Mouse (Mus musculus): Measurements from ENCODE around the gene Zfp385a.

Gene Zfp385a

DNA sequence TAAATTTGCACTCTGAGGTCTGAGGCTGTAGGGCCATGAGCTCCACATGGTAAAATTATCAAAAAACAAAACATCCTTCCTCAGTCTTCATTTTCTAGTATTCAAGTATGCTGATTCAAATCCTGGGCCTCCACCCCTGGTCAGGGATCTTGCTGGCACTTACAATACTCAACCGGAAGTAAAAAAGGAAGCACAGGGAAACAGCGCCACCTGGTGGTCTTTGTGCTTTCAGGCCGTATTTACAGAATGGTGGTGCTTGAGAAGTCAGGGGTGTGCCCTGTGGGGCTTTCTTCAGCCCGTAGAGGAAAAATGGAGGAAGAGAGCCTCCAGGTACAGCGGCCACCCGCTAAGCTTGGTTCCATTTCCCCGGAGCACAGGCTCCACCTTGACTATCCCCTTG lies 32.8 kb downstream of the Zfp385a start:
- peak; percentile 91 for DNase-seq (ENCODE audit: low spot score)

DNA sequence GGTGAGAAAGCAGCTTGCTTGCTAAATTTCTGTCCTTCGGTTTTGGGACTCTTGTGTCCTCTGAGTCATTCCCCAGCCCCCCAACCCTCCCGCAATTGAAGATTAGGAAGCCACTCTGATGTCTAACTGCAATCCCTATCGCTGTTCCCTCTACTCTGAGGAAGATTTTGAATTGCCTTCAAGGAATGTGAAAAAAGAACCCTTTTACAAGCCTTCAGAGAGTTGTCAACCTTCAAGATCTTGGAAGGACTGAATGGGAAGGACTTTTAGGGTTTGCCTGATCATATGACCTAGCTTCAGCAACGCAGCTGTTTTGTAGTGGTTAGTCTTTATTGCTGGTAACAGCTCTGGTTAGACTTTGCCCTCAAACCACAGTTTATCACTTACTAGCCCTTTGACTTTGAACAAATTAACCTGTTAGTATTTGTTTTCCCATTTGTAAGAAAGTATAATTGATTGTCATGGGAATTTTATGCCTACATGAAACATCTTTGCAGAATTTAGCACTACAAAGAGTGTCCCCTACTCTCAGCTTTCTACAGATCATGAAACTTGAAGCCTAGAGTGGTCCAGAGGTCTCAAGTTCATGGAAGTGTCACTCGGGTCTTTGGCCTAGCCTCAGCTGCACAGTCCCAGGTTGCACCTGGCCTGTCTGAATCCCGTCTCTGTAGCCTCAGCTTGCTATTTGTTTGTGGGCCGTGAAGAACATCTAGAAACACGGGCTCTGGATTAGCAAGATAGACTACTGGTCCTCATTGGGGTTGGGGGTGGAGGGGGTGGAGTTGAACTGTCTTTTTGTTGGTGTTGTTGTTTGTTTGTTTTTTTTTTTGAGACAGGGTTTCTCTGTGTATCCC lies 33.9 kb downstream of the Zfp385a start:
- DNase-seq (ENCODE audit: low spot score): peak; percentile 64

DNA sequence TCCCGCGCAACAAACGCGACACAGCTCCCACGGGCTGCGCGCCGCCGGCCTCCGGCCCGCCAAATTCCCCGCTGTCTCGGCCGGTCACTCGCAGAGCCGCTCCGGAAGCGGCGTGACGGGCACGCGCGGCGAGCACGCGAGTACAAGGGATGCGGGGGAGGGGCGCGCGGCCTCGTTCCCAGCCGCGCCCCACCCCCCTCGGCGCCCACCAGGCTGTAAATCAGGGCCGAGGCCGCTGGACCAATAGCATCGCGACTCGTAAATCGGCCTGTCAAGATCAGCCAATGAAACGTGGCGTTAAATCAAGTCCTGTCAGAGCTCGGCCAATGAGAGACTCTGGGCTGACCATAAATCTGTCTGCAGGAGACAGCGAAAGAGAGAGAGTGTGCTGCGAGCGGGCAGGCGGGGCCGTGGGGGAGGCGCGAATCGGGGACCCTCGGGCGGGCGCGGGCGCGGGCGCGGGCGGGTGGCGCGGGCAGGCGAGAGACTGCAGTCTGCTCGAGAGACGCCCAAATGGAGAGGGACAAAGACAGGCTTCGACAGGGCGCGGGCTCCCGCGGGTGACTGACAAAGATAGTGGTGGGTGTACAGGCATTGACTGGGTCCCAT lies 34.7 kb downstream of the Zfp385a start:
- DNase-seq (ENCODE audit: low spot score): peak; percentile 97

DNA sequence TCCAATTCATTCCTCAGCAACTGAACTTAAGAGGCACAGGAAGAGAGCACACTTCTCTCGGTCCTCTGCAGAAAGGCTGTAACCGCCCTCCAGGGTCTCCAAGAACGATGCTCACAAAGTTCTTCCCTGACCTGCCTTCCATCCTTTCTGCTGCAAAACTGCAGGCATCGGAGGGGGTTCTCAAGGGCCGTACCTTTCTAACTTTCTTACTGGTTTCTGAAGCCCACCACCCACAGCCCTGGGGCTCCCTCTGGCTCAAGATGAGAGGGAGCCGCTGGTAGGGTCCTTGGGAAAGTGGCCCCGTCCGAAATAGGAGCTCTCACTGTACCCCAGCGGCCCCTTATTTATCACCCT lies 35.3 kb downstream of the Zfp385a start:
- DNase-seq (ENCODE audit: low spot score): no peak

DNA sequence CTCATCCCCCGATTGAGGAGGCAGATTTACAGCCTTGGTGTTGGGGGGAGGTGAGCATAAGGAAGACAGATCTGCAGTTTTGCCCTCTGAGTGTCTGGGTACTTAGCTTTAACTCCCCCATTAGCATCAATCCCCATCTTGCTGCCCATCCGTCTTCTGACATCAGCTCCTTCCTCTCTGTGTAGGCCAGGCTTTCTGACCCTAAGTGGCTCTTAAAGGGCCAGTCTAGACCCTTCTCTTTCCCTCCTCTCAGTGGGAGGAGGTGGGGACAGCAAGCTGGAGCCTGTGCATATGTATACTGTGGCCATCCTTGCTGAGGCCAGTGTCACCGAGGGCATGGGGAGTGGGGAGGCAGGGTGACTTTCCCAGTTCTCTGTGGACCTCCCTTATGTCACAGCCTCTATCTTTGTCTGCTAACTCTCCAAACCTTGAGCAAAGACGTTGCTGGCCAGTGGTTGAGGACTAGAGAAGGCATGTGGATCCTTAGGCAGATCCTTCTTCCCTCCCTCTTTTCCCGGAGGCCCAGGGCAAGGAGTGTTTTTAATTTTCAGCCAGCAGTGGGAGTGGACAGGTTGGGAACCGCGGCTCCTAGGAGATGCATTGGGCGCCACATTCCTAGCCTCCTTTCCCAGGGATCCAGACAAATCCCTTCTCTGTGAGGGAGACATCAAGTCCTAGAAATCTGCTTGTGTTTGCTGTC lies 35.8 kb downstream of the Zfp385a start:
- DNase-seq (ENCODE audit: low spot score): peak; percentile 53

DNA sequence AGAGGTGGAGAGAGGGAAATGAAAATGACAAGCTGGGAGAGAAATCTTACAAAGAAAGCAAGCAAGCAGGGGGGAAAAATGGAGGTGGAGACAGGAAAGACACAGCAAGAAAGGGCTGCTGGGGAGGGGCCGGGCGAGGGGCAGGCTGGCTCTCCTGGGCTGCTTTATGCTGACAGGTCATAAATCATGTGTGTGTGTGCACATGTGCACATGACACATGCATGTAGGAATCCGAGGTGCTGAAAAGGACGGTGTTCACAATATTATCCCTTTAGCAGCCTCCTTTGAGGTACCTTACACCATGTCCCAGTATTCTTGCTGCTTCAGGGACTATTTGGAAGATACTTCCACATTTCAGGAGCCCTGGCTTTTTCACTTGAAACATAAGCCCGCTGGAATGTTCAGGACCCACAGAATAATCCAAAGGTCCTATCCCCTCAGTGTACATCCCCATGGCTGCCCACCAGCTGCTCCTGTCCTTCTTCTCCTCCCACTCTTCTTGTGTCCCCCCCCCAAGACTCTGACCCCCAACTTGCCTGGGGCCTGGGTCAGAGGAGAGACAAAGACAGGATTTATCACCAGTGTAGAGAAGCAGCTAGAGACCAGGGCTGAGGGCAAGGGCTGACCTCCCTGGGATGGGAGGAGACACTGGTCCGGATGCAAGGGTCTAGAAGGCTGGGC lies 37.4 kb downstream of the Zfp385a start:
- peak; percentile 59 for DNase-seq (ENCODE audit: low spot score)

DNA sequence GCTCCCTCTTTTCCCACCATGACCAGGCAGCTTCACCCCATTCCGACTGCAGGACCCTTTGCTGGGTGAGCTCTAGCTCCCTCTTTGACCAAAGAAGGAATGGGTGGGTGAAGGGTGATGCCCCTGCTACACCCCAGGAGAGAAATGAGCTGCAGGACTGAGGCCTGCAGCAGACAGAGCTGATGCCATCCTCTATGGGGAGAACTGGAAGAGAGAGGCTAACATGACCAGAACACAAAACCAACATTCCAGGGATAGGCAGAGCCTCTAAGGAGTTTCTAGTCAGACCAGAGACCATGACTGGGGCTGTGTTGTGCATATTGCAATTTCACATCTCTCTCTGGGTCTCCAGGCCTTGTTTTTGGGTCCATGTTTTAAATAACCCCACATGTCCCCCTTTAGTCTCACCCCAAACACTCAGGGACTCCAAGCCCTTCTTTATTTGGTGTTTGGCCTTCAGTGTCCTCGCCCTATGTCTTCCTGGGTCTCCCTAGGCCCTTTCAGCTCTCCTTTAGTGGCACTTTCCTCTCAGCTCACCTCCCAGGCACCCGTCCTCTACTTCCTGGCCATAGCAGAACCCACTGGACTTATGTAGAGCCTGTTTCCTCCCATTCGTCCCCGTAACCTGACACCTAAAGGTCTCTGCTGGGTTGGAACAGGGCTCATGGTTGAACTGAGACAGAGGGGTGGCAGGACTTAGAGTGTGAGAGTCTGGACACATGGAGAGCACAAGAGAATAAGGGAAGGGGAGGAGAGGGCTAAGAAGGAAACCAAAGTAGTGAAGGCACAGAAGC lies 38.1 kb downstream of the Zfp385a start:
- DNase-seq (ENCODE audit: low spot score): peak; percentile 51

DNA sequence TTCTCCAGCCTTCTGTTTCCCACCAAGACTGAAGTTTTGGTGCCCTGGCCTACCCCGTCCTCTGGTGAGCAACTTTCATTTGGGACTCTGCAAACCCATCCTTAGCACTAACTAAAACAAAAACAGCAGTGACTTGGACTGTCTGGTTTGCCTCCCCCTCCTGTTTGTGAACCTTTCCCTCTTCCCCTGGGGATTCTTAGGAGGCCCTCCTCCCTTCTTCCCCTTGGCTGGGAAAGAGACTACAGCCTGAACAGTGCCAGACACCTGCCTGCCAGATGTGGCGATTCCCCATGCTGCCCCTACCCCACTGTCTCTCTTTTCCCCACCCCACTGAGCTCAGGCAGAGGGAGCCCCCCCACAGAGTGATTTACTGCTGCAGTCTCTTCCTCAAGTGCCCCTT lies 38.8 kb downstream of the Zfp385a start:
- peak; percentile 58 for DNase-seq (ENCODE audit: low spot score)

DNA sequence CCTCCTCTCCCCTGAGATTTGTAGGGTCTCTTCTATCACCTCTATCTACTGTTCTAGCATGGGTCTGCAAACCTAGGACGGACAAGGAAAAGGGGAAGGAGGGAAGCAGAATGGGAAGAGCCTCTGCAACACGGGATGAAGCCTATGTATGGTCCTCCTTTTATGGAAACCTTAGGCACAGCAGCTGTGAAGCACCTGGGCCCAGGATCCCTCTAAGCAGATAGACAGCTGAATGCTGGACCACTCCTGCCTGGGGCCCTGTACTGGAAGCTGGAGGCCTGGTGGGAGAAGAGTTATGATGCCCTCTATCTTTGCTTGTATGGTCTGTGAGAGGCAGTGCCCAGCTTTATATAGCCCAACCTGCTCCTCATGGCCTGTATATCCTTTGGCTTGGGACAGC lies 39.3 kb downstream of the Zfp385a start:
- DNase-seq (ENCODE audit: low spot score): no peak

DNA sequence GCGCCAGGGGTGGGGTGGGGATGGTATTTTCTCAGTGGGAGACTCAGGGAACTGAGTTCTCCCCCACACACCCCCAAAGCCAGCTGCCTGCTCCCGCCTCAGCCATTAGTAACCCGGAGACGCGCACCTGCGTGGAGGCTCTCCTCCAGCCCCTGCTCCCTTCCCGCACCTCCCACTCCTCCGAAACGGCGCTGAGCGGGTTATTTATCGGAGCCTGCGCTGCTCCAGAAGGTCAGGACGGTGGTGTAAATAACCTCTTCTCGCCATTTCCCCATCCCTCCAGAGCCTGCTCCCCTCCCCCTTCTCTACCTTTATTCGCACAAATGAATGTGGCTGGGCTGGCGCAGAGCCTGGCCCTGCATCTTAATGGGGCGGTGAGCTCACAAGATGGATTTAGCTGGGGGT lies 39.8 kb downstream of the Zfp385a start:
- peak; percentile 44 for DNase-seq (ENCODE audit: low spot score)

DNA sequence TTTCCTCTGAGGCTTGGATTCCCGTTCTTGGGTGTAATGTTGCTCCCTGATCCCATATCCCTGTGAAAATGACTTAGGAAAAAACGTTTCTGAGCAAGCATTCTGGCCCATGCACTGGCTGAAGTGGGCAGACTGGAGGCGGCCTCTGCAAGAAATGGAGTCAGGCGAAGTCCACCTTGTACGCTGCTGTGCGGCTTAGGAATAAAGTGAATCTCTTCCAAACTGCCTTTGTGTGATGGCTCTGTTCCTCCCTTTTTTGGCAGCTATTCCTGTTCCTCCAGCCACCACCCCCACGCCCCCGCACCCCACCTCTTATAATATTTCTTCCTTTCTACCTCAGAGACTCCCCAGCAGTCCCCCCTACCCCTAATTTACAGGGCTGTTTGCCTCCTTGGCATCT lies 40.2 kb downstream of the Zfp385a start:
- no peak for DNase-seq (ENCODE audit: low spot score)

DNA sequence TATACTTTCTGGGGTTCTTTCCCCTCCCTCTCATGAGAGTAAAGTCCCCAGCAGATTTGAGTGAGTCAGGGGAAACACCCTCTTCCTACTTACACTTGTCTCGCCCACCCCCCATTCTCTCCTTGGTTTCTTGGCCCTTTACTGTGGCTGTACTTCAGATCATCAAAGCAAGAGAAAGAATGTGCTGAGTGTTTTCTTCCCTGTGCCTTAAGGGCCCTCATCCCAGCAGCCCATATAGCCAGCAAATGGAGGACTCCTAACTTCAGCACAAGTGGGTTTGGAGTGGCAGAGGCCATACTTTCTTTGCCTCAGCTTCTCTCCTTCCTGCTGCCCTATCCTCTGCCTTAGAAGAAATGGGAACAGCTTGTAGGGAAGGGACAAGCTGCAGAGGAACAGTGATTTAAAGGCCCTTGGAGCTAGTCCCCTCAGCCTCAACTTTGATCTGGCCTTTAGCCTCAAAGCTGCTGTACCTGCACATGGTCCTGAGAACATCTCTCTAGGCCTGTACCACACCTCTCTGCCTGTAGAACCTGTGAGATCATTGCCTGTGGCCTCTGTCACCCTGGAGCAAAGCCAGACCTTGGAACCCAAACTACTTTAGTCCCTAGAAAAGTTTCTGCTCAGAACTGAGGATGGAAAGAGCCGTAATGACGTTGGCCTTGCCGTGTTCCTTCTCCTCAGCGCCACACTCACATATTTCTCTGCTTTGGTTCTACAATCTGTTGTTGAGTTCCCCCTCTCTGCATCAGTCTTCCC lies 40.9 kb downstream of the Zfp385a start:
- no peak for DNase-seq (ENCODE audit: low spot score)

DNA sequence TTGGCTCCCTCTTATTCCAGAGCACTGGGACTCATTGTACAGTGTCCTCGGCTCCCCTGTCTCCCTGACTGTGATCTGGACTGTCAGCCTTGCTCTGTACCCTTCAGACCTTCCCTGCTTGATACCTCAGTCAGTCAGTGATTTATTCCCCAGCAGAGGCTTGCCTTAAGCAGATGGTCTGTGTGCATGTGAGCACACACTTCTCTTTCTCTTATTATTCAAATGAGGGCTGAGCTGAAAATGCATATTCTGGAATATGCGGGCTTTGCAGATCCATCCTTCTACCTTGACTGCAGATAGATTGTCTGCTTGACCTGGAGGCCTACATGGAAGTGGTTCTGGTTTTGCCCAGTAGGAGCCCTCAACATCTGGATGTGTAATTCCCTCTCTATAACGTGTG lies 41.9 kb downstream of the Zfp385a start:
- no peak for DNase-seq (ENCODE audit: low spot score)

DNA sequence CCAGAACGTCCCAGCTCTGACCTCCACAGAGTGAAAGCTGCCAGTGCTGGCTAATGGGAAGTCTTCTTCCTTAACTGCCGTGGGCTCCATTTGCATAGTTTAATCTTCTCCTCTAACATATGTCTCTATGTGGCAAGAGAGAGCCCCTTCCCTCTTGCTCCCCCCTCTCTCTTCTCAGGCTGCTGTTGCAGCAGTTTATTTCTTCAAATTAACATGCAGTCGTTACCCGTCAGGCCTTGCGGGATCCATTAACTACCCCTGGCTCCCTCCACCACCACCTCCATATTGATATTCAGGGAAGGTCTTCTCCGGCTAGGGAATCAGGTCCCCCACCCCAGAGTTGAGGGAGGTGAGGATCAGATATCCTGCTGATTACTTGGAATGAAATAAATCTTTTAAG lies 42.6 kb downstream of the Zfp385a start:
- no peak for DNase-seq (ENCODE audit: low spot score)

DNA sequence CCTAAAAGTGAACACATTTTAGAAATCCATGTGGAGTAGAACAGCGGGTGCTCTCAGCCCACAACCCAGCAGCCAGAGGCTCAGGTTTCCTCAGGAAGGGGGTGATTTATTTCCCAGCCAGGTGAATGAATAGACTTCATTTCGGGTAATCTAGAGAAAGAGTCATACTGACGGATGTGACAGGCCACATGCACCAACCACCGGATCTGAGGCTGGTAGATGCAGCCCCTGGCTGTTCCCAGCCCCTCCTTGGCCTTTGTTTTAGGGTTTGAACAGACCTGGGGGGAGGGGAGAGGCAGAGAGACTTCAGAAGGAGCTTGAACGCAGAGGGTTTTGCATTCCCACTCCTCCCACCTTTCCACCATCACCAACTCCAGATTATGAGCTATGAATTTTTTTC lies 44.0 kb downstream of the Zfp385a start:
- no peak for DNase-seq (ENCODE audit: low spot score)

DNA sequence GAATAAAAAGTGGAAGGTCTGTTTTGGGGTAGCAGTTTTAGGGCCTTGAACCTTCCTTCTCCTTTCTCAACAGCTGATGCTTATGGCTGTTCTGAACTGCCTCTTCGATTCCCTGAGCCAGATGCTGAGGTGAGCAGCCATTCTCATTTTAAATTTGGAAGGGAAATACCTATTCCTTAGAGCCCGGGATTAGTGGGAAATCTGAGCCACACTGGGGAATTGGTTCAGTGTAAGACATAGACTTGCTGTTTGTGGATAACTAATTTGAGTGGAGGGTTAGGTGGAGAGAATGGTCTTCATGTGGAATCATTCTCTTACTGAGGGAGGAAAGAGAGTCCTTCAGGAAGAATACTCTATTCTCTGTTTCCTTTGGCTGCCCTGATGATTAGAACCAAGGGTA lies 45.2 kb downstream of the Zfp385a start:
- no peak for DNase-seq (ENCODE audit: low spot score)

DNA sequence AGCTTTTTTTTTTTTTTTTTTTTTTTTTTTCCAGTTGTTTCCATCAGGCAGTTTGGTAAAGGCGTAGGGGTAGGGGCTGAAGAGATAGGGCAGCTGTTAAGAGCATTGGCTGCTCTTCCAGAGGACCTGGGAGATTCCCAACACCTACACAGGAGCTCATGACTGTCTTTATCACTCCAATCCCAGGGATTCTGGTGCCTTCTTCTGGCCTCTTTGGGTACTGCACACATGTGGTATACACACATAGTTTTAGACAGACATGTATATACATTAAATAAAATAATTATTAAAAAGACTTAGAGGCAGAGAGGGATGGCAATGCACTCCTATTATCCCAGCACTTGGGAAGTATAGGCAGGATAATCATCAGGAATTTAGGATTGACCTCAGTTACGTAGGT lies 46.5 kb downstream of the Zfp385a start:
- no peak for DNase-seq (ENCODE audit: low spot score)

DNA sequence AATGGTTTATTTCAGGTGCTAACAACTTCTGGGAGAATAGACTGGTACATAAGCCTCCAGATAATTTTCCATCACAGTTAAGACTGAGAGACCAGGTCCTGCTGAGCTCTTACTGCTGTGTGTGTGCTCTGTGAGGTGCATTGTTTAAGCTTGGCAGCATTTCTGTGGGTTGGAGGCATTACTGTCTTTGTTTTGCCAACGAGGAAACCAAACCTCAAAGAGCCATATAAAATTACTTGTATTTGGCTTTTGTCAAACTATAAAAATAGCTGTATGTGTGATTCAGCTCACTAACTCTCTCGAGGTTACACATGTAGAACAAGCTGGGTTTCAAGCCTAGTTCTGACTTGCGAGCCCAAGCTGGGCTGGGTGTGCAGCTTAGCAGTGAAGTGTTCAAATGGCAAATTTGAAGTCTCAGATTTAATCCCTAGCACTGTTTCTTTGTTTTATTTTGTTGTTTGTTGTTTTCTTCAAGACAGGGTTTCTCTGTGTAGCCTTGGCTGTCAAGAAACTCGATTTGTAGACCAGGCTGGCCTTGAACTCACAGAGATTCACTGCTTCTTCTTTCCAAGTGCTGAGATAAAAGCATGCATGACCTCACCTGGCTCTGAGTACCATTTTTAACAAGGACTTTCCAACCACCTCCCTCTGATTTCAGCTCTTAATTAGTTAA lies 47.1 kb downstream of the Zfp385a start:
- DNase-seq (ENCODE audit: low spot score): no peak

DNA sequence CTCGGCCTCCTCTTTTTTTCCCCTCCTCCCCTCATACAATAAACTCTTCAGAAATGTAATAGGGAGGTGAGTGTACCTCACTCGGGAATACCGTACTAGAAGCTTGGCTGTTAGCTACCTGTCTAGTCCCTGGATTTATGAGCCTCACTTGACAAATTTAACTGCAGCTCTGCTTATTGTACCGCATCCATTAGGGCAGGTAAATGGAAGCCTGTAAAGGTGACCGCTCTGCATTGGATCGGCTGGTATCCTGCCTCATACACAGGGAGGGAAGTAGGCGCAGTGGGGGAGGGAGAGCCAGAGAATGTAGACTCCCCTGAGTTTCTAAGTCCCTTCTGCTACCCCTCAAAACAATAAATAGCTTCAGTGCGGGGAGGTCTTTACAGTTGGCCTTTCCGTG lies 49.0 kb downstream of the Zfp385a start:
- DNase-seq (ENCODE audit: low spot score): no peak

DNA sequence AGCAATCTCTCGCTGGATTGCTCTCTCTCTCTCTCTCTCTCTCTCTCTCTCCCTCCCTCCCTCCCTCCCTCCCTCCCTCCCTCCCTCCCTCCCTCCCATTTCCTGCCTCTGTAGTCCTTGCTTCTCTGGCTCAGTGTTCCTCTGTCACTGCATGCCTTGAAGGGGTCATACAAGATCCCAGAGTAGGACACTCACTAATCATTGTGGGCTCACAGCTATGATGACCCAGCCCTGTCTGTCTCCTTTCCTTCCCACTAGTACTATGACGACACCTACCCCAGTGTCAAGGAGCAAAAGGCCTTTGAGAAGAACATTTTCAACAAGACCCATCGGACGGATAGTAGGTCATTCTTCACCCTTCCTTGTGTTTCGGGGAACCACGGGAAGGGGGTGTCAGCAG lies 49.5 kb downstream of the Zfp385a start:
- no peak for DNase-seq (ENCODE audit: low spot score)

DNA sequence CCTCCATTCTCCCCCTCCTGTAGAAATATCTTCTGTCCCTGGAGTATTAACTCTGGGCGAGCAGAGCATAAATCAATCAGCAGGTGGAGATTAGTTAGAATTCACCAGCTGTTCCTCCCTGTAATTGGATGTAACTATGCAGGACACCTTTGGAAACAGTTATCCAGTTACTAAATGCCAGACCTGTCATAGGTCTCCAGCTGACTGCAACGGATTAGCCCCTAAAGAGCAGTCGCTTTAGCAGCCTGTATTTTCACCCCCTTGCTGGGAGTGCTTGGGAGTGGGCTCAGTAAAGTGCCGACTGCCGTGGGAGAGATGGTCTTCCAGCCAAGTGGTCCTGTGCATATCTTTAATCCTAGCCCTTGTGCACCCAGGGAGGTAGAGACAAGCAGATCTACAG lies 50.3 kb downstream of the Zfp385a start:
- DNase-seq (ENCODE audit: low spot score): no peak

Measured in yolk sac, embryonic 10.5 days (tissue).